Mouse (Mus musculus): ENCODE results near the gene Mslnl.
"Not testable (repeated sequence)": the region's sequence is repeated elsewhere in the genome, so short reads cannot be mapped to it uniquely, and the experiment has no call there.

The Mslnl gene

DNA sequence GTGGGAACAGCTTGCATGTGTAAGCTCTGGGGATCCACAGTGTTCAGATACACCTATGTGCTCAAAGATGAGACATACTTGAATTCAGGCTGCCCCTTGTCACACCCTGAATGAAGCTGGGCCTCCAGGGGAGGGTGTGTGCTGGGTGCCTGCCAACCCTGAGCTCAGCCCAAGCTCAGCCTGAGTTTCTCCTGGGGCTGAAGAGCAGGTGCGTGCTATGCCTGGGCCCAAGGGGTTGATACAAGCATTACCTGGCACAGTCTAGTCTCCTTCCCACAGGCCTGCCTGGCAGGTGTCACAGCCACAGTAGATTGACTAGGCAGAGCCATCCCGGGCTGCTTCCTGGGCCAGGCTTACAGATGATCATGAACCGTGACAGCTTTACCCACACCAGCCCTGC is at the start of gene Mslnl:
Mslnl (plus strand) TSS at position 298 of the 400 bp plus-strand sequence.
- no peak for DNase-seq

DNA sequence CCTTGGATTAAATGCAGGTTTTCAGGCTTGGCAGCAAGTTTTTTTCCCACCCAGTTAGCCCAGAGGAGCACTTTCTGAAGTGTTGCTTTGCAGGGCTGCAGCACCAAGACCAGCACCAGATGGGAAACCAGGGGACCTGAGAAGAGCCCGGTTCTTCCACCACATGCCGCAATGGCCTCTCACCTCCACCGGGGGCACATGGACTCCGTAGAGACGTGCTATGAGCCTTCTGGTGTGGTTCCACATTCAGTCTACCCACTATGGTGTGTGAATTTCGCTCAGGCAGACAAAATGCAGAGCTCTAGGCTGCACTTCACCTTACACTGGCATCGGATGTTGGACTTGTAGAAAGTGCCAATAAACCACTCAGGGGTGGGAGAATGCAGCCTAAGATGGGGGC is 49.5 kb upstream of the Mslnl start:
- DNase-seq = no peak

DNA sequence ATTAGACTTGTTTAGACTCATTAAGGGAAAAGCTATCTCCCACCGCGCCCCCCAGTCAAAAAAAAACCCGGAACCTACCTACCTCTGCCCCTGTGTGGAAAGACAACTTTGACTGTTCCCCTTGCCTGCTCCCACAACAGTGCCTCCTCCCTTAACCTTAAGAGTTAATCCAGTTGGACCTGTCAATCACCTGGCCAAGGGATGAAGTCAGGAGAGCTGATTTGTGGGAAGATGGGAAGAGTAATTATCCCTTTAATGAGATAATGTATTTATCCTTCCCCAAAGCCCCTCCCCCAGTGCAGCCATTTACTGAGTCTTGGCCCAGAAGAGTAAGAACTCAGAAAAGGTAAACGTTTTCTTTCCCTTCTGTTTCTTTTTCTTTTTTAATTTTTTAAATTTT is 46.9 kb upstream of the Mslnl start:
- DNase-seq = no peak

DNA sequence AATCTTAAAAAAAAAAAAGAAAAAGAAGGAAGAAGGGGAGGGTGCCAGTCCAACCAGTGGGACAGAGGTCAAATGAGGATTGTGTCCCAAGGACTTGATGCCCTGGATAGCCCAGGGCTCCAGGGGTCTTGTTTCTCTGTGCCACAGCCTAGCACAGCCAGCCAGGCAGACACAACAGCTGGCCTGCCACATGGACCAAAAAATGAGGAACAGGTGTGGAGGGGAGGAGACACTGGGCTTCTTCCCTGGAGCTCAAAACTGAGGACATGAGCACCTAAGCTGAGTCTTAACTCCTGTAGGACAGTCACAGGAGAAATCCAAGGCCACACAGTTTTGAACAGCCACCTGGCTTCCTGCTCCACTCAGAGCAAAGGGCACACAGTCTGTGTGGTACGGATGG is 39.6 kb upstream of the Mslnl start:
- DNase-seq = no peak

DNA sequence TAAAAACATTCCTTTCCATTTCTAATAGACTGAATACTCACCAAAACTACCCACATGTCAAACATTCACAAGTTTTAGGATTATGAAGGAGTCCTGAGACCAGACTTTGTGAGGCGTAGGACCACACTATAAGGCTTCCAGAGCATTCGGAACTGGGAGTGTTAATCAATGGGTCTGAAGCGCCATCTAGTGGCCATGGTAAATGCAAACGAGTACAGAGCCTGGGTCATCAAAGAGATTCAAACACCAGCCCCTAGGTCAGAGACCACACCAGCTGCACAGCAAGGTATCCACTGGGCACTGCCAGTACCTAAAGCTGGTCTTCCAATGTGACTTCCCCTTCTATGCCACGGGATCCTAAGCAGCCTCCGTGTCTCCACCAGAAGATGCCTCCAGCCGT is 37.4 kb upstream of the Mslnl start:
- peak; percentile 25 for DNase-seq

DNA sequence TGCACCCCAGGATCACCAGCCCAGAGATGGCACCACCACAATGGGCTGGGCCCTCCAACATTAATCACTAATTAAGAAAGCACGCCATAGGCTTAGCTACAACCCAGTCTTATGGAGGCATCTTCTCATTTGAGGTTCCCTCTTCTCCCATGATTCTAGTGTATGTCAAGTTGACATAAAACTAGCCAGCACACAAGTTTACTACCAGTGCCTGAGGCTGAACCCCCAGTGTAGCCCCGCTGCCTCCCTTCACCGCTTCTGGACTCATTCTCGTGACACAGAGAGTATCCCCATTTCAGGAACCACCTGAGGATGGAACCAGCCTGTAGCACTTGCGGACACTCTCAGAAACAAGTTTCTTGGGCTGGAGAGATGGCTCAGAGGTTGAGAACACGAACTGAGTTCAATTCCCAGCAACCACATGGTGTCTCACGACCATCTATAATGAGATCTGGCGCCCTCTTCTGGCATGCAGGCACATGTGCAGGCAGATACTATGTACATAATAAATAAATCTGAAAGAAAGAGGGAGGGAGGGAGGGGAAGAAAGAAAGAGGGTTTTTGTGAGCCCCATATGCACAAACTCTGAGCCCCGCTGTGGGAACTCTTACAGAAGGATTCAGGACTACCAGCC is 34.9 kb upstream of the Mslnl start:
- DNase-seq = no peak

DNA sequence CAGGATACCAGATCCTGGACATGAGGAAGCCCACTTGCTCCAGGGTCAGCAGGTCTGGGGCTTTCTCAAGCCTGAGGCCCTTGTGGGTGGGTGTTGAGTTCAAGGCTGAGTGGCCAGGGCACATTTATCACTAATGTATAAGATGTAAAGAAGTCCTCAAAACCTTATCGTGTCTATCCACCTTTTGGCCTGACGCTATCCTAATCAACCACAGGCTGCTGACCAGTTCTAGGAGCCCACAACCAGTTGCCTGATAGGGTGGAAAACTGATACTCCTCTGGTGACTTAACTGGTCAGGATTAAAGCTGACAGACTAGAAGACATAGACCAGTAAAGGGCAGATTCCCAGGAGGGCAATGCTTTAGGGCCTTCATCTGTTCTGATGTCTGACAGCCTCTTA is 25.8 kb upstream of the Mslnl start:
- no peak for DNase-seq

DNA sequence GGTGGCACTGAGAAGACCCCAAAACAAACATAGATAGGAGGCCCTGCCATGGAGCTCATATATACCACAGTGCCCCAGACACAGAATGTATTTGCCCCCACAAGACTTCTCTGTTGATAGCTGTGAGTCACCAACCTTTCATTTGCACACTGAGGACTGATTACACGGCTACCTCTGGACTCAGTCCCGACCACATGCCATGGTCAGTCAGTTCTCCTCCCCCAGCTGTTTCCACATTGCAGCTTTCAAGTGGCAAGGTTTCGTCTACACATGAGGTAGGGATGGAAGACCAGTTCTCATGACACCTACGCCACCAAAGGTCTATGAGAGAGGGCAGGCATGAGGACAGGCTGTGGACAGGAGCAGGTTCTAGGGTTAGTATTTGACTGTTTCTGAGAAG is 24.7 kb upstream of the Mslnl start:
- no peak for DNase-seq

DNA sequence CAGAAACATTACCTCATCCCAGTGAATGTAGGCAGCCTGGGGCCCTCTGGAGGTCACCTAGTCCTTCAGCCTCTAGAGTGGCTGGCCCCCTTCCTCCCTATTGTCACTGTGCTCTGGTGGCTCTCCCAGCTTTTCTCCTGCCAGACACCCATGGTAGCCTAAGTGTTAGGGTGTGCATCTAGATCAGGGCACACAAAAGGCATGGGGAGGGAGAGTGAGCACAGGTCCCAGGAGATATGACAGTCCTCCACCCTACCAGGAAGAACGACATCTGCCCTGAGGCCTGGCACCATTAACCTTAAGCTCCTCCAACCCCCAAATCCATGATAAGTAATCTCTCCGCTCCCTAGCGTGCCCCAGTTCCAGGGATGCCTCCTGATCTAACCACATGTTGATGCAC is 20.2 kb upstream of the Mslnl start:
- DNase-seq = no peak

DNA sequence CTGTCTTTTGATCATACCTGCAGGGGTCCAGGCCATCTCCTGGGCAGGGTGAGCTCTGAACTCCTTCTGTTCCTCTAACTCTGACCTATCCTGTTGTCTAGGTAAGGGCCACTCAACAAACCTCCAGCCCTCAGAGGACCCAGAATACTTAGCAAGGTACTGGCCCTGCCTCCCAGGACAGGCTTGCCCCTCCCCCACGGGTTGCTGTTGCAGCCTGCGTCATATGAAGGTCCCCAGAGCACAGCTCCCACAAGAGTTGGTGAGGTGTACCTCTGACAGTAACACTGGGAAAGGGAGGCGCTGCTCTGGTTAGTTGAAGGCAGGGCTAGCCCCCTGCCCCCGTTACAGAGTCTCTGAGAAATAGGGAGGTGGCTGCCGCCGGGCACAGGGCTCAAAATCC is 19.7 kb upstream of the Mslnl start:
- DNase-seq = no peak

DNA sequence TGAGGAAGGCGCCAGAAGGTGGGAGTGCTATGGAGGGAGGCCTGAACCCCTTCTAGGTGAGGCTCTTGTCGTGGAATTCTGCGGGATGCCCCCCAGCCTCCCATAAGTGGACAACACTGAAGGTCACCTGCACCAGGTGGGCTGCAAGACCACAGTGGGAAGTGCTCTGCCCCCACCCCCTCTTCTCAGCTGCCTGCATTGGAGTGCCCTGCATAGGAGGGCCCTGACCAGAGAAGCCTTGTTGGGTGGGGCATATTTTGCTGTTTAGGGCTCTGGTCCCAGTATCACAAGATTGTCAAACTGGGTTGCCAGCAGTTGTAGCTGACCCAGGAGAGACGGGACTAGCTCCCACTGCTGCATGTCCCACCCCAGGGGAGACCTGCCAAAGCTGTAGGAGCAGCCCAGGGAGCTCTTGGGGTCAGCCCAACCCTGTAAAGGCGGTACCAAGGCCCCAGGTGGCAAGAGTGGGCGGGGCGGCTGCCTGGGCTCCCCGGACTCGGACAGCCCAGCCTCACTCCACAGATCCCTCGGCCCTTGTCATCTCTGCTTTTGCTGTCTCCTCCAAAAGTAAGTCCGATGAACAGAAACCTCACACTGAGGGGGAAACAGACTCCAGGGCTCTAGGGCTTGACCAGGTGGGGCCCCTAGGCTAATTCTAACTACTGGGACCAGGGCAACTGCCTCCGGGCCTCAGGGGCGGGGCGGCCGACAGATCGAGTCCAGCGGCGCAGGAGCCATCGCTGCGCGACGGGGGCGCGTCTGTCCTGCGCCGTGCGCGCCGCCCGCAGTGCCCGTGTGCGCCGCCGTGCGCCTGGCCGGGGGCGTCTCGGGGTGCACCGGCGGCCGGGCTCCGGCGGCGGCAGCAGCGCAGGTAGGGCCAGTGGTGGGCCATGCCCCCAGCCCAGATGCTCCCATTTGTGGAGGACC is 18.9 kb upstream of the Mslnl start, which contains the start of gene Gng13:
Gng13 (plus strand) TSS at position 461 of the 927 bp plus-strand sequence.
- DNase-seq = no peak

DNA sequence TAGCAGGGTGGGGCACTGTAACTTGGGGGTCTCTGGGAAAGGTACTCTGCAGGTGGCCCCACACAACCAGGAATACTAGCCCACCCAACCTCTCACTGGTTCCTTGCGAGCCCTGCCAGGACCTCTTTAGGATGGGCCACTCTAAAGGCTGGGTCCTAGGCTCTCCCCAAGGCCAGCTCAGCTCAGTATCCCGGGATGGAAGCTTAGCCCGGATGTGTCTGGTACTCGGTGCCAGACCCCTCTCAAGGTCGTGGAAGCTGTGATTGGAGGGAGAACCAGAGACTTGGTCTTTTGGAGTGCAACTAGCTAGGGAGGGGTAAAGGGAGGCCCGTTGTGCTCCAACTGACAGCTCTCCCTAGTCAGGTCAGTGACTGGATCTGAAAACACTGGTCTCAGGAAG is 18.2 kb upstream of the Mslnl start:
- DNase-seq = no peak

DNA sequence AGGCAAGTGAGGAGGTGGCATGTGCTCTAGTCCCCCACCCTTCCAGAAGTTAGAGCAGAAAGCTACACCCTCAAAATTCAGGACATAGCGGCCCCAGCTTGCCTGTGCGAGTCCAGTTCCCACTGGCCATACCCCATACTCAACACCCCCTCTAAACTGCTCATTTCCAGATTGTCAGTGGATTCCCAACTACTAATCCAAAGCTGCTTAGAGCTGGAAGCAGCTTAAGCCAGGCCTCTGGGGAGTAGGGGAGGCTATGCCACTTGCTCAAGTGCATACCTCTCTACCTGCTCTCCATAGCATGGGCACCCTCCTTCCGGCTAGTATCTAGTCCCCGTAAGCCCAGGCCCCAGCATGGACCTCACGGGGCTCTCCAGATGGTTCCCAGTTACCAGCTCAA is 14.4 kb upstream of the Mslnl start:
- no peak for DNase-seq

DNA sequence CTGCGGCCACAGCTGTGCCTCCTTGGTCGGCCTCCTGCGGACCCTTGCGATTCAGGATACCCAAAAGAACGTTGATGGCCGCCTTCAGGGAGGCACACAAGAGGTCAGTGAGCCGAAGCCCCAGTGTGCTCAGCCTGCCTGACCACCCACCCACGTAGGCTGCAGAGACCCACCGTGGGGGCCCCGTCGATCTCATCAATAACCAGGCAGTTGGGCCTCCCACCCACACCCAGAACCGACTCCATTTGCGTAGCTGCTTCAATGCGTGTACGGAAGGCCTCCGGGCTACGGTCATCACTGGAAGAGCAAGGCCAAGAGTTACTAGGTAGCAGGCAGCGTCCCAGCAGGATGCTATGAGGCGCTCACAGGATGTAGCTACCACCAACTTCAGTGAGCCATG is 12.4 kb upstream of the Mslnl start:
- DNase-seq = no peak

DNA sequence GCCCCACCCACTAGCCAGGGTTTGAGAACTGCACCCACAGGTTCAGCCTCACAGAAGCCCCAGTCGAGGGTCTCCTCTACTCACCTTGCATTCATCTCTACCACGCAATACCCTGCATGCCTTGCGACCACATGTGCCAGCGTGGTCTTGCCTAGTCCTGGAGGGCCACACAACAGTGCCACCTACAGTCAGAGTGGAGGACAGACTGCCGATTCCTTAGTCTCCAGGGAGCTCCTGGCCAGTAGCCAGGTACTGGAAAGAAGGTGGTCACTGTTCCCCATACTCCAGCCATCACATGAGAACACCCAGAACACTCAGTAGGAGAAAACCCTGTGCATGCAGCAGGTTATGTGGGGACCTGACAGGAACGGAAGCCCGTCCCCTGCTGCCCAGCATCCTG is 11.9 kb upstream of the Mslnl start:
- no peak for DNase-seq

DNA sequence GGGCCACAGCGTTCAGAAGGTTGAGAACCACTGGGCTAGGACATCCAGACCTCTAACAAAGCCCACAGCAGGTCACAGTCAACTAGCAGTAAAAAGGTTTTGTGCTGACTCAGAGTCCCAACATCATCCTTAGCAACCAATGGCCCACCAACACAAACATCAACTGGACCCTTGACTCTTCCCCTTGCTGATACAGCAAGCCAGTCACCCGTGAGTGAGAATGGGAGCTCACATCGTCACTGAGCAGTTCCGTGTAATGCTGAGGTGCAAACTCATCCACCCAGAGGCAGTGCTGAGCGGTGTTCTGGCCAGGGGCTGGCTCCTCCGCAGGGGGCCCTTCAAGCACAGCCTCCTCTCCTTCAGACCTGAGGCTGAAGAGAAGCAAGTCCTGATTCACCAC is 10.6 kb upstream of the Mslnl start:
- peak; percentile 61 for DNase-seq

DNA sequence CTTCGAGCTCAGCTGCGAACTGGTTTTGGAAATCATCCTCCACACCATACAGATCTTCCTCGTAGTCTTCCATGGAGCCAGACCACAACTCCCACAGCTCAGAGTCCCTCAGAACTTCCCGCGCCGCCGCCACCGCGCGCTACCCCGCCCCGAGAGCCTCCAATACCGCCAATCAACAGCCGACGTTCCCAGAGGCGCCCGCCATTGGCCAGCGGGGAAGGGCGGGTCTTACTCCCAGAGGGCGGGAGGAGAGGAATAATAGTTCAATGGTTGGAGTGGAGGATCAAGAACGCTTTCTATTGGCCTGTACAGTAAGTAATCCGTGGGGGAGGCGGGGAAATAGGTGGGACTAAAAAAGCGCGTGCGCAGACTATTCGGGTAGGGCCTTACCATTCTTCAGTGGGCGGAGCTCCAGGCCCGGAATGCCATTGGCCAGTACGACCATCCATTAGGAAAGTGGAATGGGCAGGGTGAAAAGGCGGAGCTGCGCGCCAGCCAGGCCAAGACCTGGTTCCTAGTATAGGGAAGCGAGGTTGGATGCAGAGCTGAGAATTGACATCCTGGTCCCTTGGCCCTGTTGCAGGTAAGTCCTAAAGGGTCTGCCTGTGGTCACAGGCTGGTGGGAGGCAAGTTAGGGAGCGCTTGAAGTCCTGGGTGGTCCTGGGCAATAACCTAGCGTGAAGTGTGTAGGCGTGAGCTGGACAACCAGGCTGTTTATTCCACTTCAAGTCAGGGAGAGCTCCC is 8.4 kb upstream of the Mslnl start, which contains the start of the genes Chtf18 and Rpusd1:
Chtf18 (minus strand) TSS at position 155 of the 744 bp plus-strand sequence.
Rpusd1 (plus strand) TSS at position 406 of the 744 bp plus-strand sequence.
- DNase-seq = peak; percentile 100

DNA sequence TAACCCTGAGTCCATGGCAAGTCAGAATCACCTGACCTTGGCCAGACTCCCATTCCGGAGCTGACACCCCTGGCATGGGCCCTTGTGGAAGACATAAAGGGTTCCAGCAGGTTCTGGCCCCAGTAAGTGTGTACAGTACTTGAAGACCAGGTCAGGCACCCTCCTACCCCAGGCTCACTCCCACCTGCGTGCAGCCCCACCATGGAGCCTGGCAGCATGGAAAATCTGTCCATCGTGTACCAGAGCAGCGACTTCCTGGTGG is 7.9 kb upstream of the Mslnl start:
- no peak for DNase-seq

DNA sequence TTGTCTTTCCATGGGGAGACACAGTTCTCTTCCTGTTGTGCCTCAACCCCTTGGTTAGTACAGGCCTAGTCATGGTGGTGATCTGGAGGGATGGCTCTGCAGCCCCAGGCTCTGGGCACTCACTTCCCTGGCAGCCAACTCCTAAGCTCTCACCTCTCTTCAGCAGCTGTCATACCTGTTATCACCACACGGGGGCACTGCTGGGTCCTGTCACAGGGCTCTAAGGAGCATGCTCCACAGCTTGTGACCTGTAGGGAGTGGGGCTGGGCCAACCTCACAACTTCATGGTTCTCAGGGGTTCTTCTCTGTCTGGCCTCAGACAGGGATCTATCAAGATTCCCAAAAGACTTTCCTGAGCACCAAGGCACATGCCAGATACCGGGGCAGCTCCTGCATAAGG is 3.8 kb upstream of the Mslnl start:
- DNase-seq = peak; percentile 76

DNA sequence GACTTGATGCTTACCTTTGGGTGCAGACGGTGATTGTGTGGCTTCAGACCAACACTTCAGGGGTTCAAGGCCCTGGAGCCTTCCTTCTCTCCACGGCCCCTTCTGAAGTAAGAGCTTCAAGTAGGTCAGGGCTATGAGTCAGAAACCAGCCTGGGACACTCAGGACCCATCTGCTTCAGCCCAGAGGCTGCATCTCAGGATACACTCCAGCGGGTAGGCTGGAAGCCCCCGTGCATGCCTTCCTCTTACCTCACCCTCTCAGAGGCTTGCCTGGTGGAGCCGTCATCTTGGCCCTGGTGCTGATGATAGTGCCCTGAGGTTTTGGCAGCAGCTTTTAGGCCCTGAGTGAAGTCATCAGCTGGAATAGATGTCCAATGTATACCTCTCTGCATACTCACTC is 596 bp upstream of the Mslnl start:
- no peak for DNase-seq

DNA sequence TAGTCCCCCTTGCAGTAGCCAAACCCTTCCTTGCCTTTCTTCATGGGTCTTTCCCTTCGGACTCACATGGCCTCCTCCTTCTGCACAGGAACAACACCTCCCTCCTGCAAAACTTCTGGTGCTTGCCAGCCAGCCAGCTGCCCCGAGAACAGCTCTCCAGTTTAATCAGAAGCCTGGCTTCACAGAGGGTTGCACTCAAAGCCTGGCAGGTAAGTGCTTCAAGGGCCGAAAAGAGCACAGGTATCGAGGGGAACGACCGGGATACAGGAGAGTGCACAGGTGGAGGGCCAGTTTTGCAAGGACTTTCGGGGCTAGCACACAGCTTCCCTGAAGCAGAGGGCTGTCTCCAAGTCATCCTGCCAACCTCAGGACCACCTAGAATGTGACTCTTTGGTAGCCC is 3.0 kb downstream of the Mslnl start:
- DNase-seq = no peak

DNA sequence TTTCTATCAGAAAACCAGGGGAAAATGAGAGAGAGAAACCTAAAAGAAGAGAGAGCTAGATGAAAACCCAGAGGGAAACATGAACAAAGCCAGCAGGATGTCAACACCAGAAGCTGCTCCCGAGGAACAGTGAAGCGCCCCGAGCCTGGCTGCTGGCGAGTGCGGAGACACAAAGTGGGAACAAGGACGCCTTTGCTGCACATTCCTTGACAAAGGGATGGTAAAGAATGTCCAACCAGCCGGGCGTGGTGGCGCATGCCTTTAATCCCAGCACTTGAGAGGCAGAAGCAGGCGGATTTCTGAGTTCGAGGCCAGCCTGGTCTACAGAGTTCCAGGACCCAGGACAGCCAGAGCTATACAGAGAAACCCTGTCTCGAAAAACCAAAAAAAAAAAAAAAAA is 5.6 kb downstream of the Mslnl start:
- not testable (repeated sequence) for DNase-seq

DNA sequence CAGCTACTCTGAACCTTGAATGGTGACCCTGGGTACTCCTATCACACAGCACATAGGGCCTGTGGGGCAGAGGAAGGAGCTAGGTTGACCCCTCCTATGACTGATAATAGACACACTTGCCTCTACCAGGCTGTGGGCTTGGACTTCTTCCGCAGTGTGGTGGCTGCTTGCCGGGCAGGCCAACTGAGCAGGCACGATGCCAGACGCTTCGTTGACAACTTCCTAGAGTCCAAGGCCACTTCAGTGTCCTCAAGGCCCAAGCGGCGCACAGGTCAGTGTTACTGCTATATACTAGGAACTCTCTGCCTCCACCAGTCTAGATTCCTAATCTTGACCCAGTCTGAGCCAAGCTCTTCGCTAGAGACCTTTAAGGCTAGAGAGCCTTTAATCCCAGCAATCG is 8.0 kb downstream of the Mslnl start:
- no peak for DNase-seq

DNA sequence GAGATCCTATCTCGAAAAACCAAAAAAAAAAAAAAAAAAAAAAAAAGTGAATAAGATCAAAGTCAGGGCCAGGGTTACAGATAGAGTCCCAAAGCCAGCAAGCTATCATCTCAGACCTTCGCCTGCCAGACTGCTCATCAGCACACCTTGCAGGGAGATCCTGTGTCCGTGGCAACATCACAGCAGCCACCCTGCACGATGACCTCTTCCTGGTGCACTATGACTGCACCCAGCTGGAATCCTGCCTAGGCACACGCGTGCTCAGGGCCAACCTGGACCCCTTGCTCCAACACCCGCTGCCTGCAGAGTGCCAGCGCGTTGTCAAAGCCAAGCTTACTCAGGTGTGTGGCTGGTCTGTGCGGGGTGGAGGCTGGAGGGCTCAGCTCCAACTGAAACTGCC is 8.5 kb downstream of the Mslnl start:
- no peak for DNase-seq
